Mouse (Mus musculus): ENCODE data around the gene Gtf2ird2.

DNA sequence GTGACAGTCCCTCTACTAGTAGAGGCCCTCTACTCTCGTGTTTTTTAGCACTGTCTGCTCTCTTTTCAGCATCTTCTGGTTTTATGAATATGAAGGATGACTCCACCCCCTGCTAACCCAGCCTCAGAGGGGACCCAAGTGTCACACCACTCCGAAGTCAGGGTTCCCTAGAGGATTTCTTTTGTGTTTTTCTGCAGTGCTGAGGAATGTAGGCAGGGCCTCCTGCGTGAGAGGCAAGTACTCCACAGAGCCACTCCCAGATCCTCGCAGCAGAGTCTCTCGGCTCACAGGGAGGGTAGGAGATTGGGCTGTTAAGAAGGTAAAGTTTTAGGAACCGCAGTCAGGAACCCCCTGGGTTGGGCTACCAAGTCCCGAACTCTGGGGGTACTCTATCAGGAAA lies 42.6 kb upstream of the Gtf2ird2 start:
- no peak for TF ChIP-seq CTCF (IDR thresholded peaks at IDR 0.05; ENCODE audit: control insufficient read depth, insufficient read depth, insufficient replicate concordance, low read depth, low read length)
- no peak for TF ChIP-seq POLR2A (IDR thresholded peaks at IDR 0.05; ENCODE audit: control insufficient read depth, low read depth, low read length)
